Mouse (Mus musculus): ENCODE results near the gene Thap7. TPM values are rescaled to one million over a fixed set of nuclear protein-coding genes. Genes with fewer than 3 reads are reported as not detected.

Thap7 gene
- polyA plus RNA-seq, 1 experiment from 2014 or later, result 66.6 TPM

GRCm38 (mm10) chr16:17507018-17507552 lies 23.9 kb downstream of the Thap7 start:
- H3K27ac ChIP-seq, result no peak overlapping the region
- no peak overlapping the region for H3K4me3 ChIP-seq
- no peak overlapping the region for H3K9ac ChIP-seq
- no peak for ATAC-seq (ENCODE audit: insufficient number of reproducible peaks, insufficient read depth, low FRiP score, low TSS enrichment)
- no peaks in the 10 kb centered on the region for H3K27me3 ChIP-seq
- WGBS, result 82% methylated on average over 5 of the region's 5 CpGs
- H3K4me1 ChIP-seq, result peaks cover 11% of the 10 kb centered on the region
- H3K36me3 ChIP-seq, result peaks cover 9% of the 10 kb centered on the region
- H3K9me3 ChIP-seq, result no peaks in the 10 kb centered on the region
- H3K4me2 ChIP-seq (replicated peaks), result no peak overlapping the region

- no peaks in the 10 kb centered on the region for H3K9me3 ChIP-seq
- no peaks in the 10 kb centered on the region for H3K4me1 ChIP-seq
- 79% methylated on average over 4 of the region's 4 CpGs for WGBS
- no peaks in the 10 kb centered on the region for H3K36me3 ChIP-seq
- no peak overlapping the region for H3K4me2 ChIP-seq (replicated peaks)
- no peak overlapping the region for H3K27ac ChIP-seq
- no peak overlapping the region for H3K4me3 ChIP-seq
- no peaks in the 10 kb centered on the region for H3K27me3 ChIP-seq
- no peak overlapping the region for H3K9ac ChIP-seq
- no peak for ATAC-seq (ENCODE audit: insufficient number of reproducible peaks, insufficient read depth, low FRiP score, low TSS enrichment)
Measured at GRCm38 (mm10) chr16:17502681-17503080, 28.3 kb downstream of the Thap7 start.

- H3K9me3 ChIP-seq, result no peaks in the 10 kb centered on the region
- H3K4me1 ChIP-seq, result peaks cover 9% of the 10 kb centered on the region; the same call in 1 of the 2 replicates
- H3K4me3 ChIP-seq, result no peak overlapping the region
- no peak overlapping the region for H3K9ac ChIP-seq
- no peak overlapping the region for H3K27ac ChIP-seq
- 32% methylated on average over 10 of the region's 10 CpGs for WGBS
- ATAC-seq (ENCODE audit: insufficient number of reproducible peaks, insufficient read depth, low FRiP score, low TSS enrichment), result 0 out of 2 replicates have a peak, but pooled peaks have one; percentile 48
- no peaks in the 10 kb centered on the region for H3K36me3 ChIP-seq
- no peak overlapping the region for H3K4me2 ChIP-seq (replicated peaks)
- no peaks in the 10 kb centered on the region for H3K27me3 ChIP-seq
Measured at GRCm38 (mm10) chr16:17499249-17499883, 31.6 kb downstream of the Thap7 start.

- Histone ChIP-seq H3K4me1 (peaks cover 9% of the 10 kb centered on the region; the same call in 1 of the 2 replicates), H3K9me3 (no peaks in the 10 kb centered on the region), H3K4me3 (no peak overlapping the region), H3K4me2 (replicated peaks) (no peak overlapping the region), H3K36me3 (no peaks in the 10 kb centered on the region), H3K27me3 (no peaks in the 10 kb centered on the region), H3K27ac (peak overlapping the region; percentile 55; the same call in 1 of the 2 replicates), H3K9ac (no peak overlapping the region)
- no peak for ATAC-seq (ENCODE audit: insufficient number of reproducible peaks, insufficient read depth, low FRiP score, low TSS enrichment)
- 70% methylated on average over 2 of the region's 2 CpGs for WGBS
Measured at GRCm38 (mm10) chr16:17496499-17497305, 34.2 kb downstream of the Thap7 start.

- no peak for ATAC-seq (ENCODE audit: insufficient number of reproducible peaks, insufficient read depth, low FRiP score, low TSS enrichment)
- Histone ChIP-seq H3K9ac (no peak overlapping the region), H3K4me1 (peaks cover 17% of the 10 kb centered on the region; the same call in 1 of the 2 replicates), H3K4me2 (replicated peaks) (no peak overlapping the region), H3K27me3 (peaks cover 23% of the 10 kb centered on the region), H3K27ac (no peak overlapping the region), H3K36me3 (0 out of 2 replicates have a peak, but pooled peaks cover 3% of the 10 kb centered on the region), H3K4me3 (no peak overlapping the region), H3K9me3 (no peaks in the 10 kb centered on the region)
- 74% methylated on average over 5 of the region's 5 CpGs for whole genome bisulfite sequencing
Measured at GRCm38 (mm10) chr16:17491896-17492561, 38.9 kb downstream of the Thap7 start.

GRCm38 (mm10) chr16:17491154-17491553 lies 39.8 kb downstream of the Thap7 start:
- Histone ChIP-seq H3K9me3 (no peaks in the 10 kb centered on the region), H3K9ac (no peak overlapping the region), H3K27me3 (peaks cover 23% of the 10 kb centered on the region), H3K4me1 (0 out of 2 replicates have a peak, but pooled peaks cover 9% of the 10 kb centered on the region), H3K27ac (no peak overlapping the region), H3K4me3 (no peak overlapping the region), H3K4me2 (replicated peaks) (no peak overlapping the region), H3K36me3 (0 out of 2 replicates have a peak, but pooled peaks cover 11% of the 10 kb centered on the region)
- ATAC-seq (ENCODE audit: insufficient number of reproducible peaks, insufficient read depth, low FRiP score, low TSS enrichment), result no peak
- 85% methylated on average over 5 of the region's 5 CpGs for WGBS

GRCm38 (mm10) chr16:17489469-17490111 lies 41.3 kb downstream of the Thap7 start, which contains the start of gene Aifm3:
Gene Aifm3, plus strand, starts transcription at chr16:17489611.
- peak; percentile 62 for ATAC-seq (ENCODE audit: insufficient number of reproducible peaks, insufficient read depth, low FRiP score, low TSS enrichment)

GRCm38 (mm10) chr16:17488478-17489468 lies 42.2 kb downstream of the Thap7 start:
- 43% methylated on average over 14 of the region's 14 CpGs for WGBS
- no peak; the same call in 1 of the 2 replicates for ATAC-seq (ENCODE audit: insufficient number of reproducible peaks, insufficient read depth, low FRiP score, low TSS enrichment)
- H3K27ac ChIP-seq, result no peak overlapping the region
- H3K27me3 ChIP-seq, result peaks cover 23% of the 10 kb centered on the region
- H3K9me3 ChIP-seq, result no peaks in the 10 kb centered on the region
- H3K36me3 ChIP-seq, result peaks cover 35% of the 10 kb centered on the region
- H3K9ac ChIP-seq, result peak overlapping the region; percentile 51; the same call in 1 of the 2 replicates
- 0 out of 2 replicates have a peak, but pooled peaks cover 8% of the 10 kb centered on the region for H3K4me1 ChIP-seq
- peak overlapping the region; percentile 78 for H3K4me2 ChIP-seq (replicated peaks)
- peak overlapping the region; percentile 37 for H3K4me3 ChIP-seq

More at GRCm38 (mm10) chr16:17489469-17490111, 41.3 kb downstream of the Thap7 start, which contains the start of gene Aifm3:
- Histone ChIP-seq H3K4me1 (0 out of 2 replicates have a peak, but pooled peaks cover 8% of the 10 kb centered on the region), H3K27me3 (peaks cover 23% of the 10 kb centered on the region), H3K27ac (no peak within 1 kb of the TSS), H3K4me2 (replicated peaks) (peak within 1 kb of the TSS; percentile 78), H3K9ac (peak within 1 kb of the TSS; percentile 51), H3K9me3 (no peaks in the 10 kb centered on the region), H3K4me3 (peak within 1 kb of the TSS; percentile 37), H3K36me3 (peaks cover 26% of the 10 kb centered on the region)
- under 1% methylated on average over 39 of the region's 47 CpGs for WGBS

- no peak overlapping the region for H3K9ac ChIP-seq
- H3K9me3 ChIP-seq, result no peaks in the 10 kb centered on the region
- H3K4me1 ChIP-seq, result 0 out of 2 replicates have a peak, but pooled peaks cover 8% of the 10 kb centered on the region
- no peak overlapping the region for H3K4me2 ChIP-seq (replicated peaks)
- H3K36me3 ChIP-seq, result peaks cover 46% of the 10 kb centered on the region
- 64% methylated on average over 3 of the region's 3 CpGs for WGBS
- no peak for ATAC-seq (ENCODE audit: insufficient number of reproducible peaks, insufficient read depth, low FRiP score, low TSS enrichment)
- H3K27ac ChIP-seq, result no peak overlapping the region
- peaks cover 23% of the 10 kb centered on the region for H3K27me3 ChIP-seq
- no peak overlapping the region for H3K4me3 ChIP-seq
Measured at GRCm38 (mm10) chr16:17486505-17486904, 44.4 kb downstream of the Thap7 start.

GRCm38 (mm10) chr16:17481465-17481864 lies 49.5 kb downstream of the Thap7 start:
- H3K4me3 ChIP-seq, result no peak overlapping the region
- 94% methylated on average over 2 of the region's 2 CpGs for WGBS
- no peak overlapping the region for H3K4me2 ChIP-seq (replicated peaks)
- peaks cover 52% of the 10 kb centered on the region for H3K36me3 ChIP-seq
- H3K27me3 ChIP-seq, result no peaks in the 10 kb centered on the region
- no peak for ATAC-seq (ENCODE audit: insufficient number of reproducible peaks, insufficient read depth, low FRiP score, low TSS enrichment)
- H3K27ac ChIP-seq, result no peak overlapping the region
- no peaks in the 10 kb centered on the region for H3K4me1 ChIP-seq
- no peak overlapping the region for H3K9ac ChIP-seq
- H3K9me3 ChIP-seq, result no peaks in the 10 kb centered on the region

All from embryonic facial prominence, embryonic 12.5 days (tissue).